Mouse (Mus musculus) bone marrow, adult 2 months (tissue): ENCODE results near the gene Cdk14. TPM values are rescaled to one million over a fixed set of nuclear protein-coding genes. Genes with fewer than 3 reads are reported as not detected.

ENCODE experiments used
- H3K27ac ChIP-seq: fragments of 200-500 bp; 2 replicates; pipeline ENCODE4 v1.5.1; 2012; ENCODE audit warnings: low read depth, mild to moderate bottlenecking, control low read depth, inconsistent platforms, low read length; ENCODE audit not compliant: control insufficient read depth, poor library complexity, insufficient read depth
- H3K4me1 ChIP-seq: fragments of 200-500 bp; 2 replicates; pipeline ENCODE4 v1.6.1; 2011; ENCODE audit warnings: low read length; ENCODE audit not compliant: control insufficient read depth, insufficient read depth
- H3K4me3 ChIP-seq: fragments of 200-500 bp; replicated peaks from 2 replicates; pipeline ENCODE3; 2011; ENCODE audit warnings: mild to moderate bottlenecking, low read depth, low read length, control low read depth; ENCODE audit not compliant: control insufficient read depth
- CTCF ChIP-seq: fragments of 200-500 bp; IDR thresholded peaks from 2 replicates; pipeline ENCODE4 v1.5.1; 2011; ENCODE audit warnings: low read length, control low read depth; ENCODE audit not compliant: control insufficient read depth, insufficient read depth
- POLR2A ChIP-seq: fragments of 200-500 bp; IDR thresholded peaks from 2 replicates; pipeline ENCODE4 v1.6.1; 2011; ENCODE audit warnings: low read depth, mild to moderate bottlenecking, control low read depth, low read length, borderline replicate concordance; ENCODE audit not compliant: control insufficient read depth
- WGBS: fragments of 180-500 bp; shearing (Covaris S2); methylation state at CpG from one replicate; pipeline ENCODE4 v1.1.7; 2018; 5-methylcytosine and 5-hydroxymethylcytosine counted together
- polyA plus RNA-seq: library from polyadenylated mRNA; stranded (reverse); fragments of >200 nt; gene quantifications from 2 replicates; pipeline ENCODE4 v1.2.4, GENCODE M21; 2011; ENCODE audit warnings: low replicate concordance; ENCODE audit not compliant: missing spikeins, insufficient read depth, insufficient read length

The Cdk14 gene
- polyA plus RNA-seq, 1 experiment = 1.0 TPM

DNA sequence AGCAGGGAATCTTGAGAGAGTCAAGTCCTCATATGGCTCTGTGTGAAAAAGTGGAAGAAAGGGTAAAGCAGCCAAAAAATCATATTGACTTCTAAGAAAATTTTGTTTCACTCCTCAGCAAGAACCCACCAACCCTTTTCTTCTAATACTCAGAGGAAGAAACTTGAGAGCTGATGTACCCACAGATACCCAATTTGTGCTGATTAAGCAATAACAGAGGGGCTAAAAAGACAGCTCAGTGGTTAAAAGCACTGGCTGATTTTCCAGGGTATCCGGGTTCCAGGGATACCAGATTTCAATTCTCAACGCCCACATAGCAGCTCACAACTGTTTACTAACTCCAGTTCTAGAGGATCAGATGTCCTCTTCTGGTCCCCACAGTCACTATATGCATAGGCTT, 401.9 kb downstream of the Cdk14 start:
- Histone ChIP-seq H3K27ac (no peak overlapping the region), H3K4me3 (no peak overlapping the region), H3K4me1 (no peaks in the 10 kb centered on the region)
- TF ChIP-seq CTCF (no peak), POLR2A (no peak)
- WGBS = 68% methylated on average over 2 of the region's 2 CpGs

DNA sequence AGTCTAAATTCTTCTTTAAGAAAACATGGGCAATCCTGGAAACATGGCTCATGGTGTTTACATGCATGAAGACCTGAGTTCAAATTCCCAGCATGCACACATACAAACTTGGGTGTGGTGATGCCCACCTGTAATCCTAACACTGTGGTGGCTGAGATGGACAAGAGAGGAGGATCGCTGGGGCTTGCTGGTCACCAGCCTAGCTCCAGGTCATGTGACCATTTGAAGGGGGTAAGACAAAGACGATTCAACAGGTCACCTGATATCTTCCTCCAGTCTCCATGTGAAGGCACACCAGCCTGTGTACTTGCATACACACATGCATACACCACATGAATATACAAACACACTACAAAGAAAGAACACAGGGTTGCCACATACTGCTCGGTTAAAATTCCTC, 406.3 kb downstream of the Cdk14 start:
- Histone ChIP-seq H3K4me1 (no peaks in the 10 kb centered on the region), H3K27ac (no peak overlapping the region), H3K4me3 (no peak overlapping the region)
- WGBS = 80% methylated on average over 3 of the region's 3 CpGs
- TF ChIP-seq POLR2A = no peak
- no peak for TF ChIP-seq CTCF

DNA sequence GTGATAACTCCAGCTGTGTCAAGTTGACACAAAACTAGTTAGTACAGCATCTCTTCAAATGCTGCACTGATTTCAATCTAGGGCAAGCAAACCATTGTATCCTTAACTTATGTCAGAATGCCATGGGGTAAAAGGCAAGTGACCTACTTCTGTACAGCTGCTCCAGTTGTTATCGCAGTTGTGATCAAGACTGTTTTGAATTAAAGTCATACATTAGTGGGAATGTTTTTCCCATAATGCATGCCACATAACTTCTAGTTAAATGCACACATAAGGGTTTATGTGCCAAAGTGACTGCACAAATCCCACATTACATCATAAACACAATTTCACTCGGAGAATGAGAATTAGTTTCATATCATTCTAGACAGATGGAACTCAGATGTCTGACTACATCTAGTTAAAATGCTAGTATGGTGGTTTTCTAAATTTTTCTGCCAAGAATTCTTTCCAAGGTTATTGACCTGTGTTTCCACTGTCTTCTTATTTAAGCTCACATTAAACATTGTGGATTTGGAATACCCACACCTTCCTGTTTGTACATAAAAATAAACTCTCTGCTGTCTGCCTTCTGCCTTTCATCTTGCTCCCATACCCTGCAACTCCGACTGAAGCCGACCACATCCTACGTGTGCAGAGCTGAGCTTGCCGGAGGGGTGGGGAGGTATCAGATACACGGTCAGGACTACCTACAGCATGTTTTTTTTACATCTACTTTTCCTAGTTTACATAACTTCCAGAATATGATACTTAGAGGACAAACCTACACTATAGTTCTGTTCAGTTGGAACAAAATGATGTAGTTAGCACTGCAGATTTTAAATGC, 407.4 kb downstream of the Cdk14 start:
- WGBS = 76% methylated on average over 7 of the region's 7 CpGs
- no peaks in the 10 kb centered on the region for H3K4me1 ChIP-seq
- TF ChIP-seq CTCF (no peak), POLR2A (no peak)
- no peak overlapping the region for H3K27ac ChIP-seq
- no peak overlapping the region for H3K4me3 ChIP-seq

DNA sequence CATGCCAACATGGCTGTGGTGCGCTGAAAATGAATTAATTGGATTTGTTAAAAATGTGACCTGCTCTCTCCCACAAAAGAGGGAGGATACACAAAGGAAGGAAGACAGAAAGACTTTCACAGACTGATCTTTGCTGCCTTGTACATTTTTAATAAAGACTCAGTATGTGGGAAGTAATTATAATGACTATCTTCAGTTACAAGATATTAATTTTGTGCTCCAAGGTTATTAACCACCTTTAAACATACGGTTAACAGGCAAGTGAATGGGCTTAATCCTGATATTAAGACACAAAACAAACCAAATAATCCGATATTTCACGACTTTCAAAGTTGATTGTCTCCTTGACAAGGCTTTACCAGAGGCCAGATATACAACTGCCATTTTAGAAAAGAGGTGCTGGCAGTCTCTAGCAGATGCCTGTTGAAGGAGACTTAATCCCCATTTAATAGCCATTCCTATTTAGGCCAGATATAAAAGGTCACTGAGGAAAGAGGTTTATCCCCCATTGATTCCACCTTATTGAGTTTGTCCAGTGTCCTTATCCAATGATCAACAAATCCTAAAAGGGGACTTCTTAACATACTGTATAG, 411.9 kb downstream of the Cdk14 start:
- WGBS = 85% methylated on average over 4 of the region's 4 CpGs
- Histone ChIP-seq H3K4me1 (no peaks in the 10 kb centered on the region), H3K4me3 (no peak overlapping the region), H3K27ac (no peak overlapping the region)
- TF ChIP-seq CTCF (no peak), POLR2A (no peak)

DNA sequence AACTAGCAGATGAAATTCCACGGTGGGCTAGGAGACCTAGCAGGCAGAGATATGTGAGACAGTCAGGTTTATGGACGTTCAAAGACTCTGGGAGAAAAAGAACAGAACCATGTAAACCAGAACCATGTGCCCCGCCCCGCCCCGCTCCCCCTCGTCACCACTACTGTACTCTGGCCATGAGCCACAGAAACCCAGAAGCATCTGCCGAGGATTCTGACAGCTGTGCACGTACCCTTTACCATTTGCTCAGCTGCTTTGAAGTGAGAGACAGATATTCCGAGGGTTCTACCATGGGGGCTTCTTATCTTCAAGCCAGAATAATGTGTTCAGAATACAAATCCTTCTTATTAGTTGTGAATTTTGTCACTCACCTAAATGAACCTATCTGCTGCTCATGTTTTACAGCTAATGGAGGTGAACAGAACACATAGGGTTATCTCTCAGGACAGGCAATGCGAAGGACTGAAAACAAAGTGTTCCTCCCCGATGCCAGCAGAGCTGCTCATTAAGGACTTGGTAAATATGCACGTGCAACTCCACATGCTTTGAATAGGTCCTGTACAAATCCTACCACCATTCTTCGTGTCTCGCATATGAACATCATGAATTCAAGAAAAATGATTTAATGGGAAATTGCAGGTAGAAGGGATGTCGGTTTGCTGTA, 412.5 kb downstream of the Cdk14 start:
- Histone ChIP-seq H3K4me3 (no peak overlapping the region), H3K27ac (no peak overlapping the region), H3K4me1 (no peaks in the 10 kb centered on the region)
- 86% methylated on average over 15 of the region's 15 CpGs for WGBS
- TF ChIP-seq CTCF (no peak), POLR2A (no peak)

DNA sequence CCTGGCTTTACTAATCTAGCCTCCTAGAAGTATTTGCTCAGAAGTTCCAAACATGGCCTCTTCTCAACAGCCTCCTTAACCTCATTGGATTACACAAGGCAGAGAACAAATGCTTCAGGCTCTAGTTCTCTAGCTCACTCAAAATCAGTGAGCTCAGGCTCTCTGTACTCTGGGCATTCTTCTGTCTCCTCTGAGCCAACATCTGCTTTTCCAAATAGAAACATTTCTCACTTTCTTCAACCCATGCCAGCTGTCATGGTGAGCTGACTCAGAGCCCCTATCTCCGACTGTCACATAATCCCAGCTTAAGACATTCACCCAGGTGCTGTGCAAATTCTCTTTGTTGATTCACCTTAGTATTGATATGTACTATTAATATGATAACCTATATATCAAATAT, 414.5 kb downstream of the Cdk14 start:
- TF ChIP-seq POLR2A (no peak), CTCF (no peak)
- Histone ChIP-seq H3K4me3 (no peak overlapping the region), H3K4me1 (no peaks in the 10 kb centered on the region), H3K27ac (no peak overlapping the region)
- WGBS = 87% methylated on average over 1 of the region's 1 CpGs

DNA sequence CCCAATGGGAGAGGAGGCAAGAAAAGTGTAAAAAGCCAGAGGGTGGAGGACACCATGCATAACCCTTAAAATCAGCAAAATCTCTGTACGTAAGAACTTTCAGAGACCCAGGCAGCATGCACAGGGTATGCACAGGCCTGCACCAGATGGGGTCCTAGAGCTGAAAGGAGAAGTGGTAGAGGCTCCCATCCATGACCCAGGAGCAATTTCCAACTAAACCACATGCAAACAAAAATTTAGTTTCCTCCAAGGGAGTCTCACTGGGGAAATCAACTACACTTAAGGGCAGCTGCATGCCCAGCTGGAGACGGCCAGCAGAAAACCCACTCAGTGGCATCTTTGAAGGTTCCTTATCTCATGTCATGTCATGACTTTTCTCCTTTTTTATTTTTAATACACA, 415.4 kb downstream of the Cdk14 start:
- WGBS = 81% methylated on average over 2 of the region's 2 CpGs
- TF ChIP-seq CTCF = no peak
- TF ChIP-seq POLR2A = no peak
- no peak overlapping the region for H3K4me3 ChIP-seq
- H3K27ac ChIP-seq = no peak overlapping the region
- no peaks in the 10 kb centered on the region for H3K4me1 ChIP-seq

DNA sequence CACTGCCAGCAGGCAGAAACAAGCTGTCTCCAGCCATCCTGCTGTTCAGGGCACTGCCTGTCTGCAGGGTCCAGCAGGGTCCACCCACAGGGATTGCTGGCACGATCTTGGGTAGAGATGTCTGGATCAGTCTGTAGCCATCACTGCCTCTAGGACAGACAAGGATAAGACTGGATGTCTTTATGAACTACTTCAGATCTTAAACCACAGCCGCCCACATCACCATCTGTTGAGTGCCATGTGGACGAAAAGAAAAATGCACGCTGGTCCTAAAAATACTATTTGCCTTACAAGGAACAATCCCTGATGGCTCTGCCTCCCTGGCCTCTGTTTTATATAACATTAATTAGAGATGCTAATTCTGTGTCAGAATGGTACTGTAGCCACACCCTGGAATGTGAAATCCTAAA, 426.9 kb downstream of the Cdk14 start:
- Histone ChIP-seq H3K27ac (no peak overlapping the region), H3K4me1 (no peaks in the 10 kb centered on the region), H3K4me3 (no peak overlapping the region)
- no peak for TF ChIP-seq CTCF
- TF ChIP-seq POLR2A = no peak
- WGBS = 83% methylated on average over 4 of the region's 4 CpGs
